Mouse (Mus musculus) cerebellum, postnatal 36 days (tissue): ENCODE results near the gene Gm17545.

Source experiments
- DNase-seq, 2 experiments: peaks; one replicate each; pipeline ENCODE4 v3.0.0; 2021 to 2022; ENCODE audit warnings: mixed read lengths in 2 of 2

The Gm17545 gene

GRCm38 (mm10) chr9:22495133-22495532 is 41.0 kb downstream of the Gm17545 start:
- DNase-seq: no peak

GRCm38 (mm10) chr9:22497021-22497767 is 43.1 kb downstream of the Gm17545 start:
- no peak for DNase-seq

GRCm38 (mm10) chr9:22502972-22503371 is 48.9 kb downstream of the Gm17545 start:
- no peak for DNase-seq

- no peak for DNase-seq
Measured at GRCm38 (mm10) chr9:22503581-22503980, 49.5 kb downstream of the Gm17545 start.

GRCm38 (mm10) chr9:22505574-22505973 is 51.5 kb downstream of the Gm17545 start:
- DNase-seq: no peak
